Mouse (Mus musculus): ENCODE results near the gene Npepps.

- TF ChIP-seq GATA1 (IDR thresholded peaks at IDR 0.05; ENCODE audit: borderline replicate concordance, low read length) (no peak), CTCF (IDR thresholded peaks at IDR 0.05; ENCODE audit: low read depth, low read length) (no peak), TAL1 (conservative IDR thresholded peaks at IDR 0.05; ENCODE audit: low read depth, low read length) (no peak), GATA2 (IDR thresholded peaks at IDR 0.05; ENCODE audit: borderline replicate concordance, low read depth, low read length) (no peak)
Observed at GRCm38 (mm10) chr11:97279040-97279404, 1.4 kb downstream of the Npepps start.
